Mouse (Mus musculus): ENCODE results near the gene Cpt1a. TPM values are rescaled to one million over a fixed set of nuclear protein-coding genes. Genes with fewer than 3 reads are reported as not detected.
A peak's percentile ranks its signal among the peaks of the same experiment; 100 is the strongest.

Gene Cpt1a
- polyA plus RNA-seq, 1 experiment from 2014 or later, result 30.8 TPM

DNA sequence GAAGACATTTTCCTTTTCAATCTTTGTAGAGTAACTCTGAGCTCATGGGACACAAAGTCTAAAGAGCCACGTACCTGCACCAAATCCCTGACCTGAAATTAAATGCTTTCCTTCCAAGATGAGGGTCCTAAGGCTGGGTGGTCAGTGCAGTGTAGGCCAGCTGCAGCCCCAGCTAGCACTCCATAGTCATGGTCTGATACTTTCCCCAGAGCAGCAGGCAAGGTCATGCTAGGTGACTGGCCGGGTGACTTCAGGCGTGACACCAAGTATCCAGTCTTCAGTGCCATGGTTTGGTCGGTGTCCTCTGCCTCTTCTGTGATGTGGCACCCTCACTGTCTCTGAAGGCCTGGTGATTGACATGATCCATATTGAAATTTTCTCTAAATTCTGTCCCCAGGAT, 77.9 kb downstream of the Cpt1a start:
- WGBS, result 88% methylated on average over 4 of the region's 4 CpGs
- no peak overlapping the region for H3K27ac ChIP-seq (ENCODE audit: low read length)
- no peaks in the 10 kb centered on the region for H3K36me3 ChIP-seq (ENCODE audit: control insufficient read depth, insufficient read depth, low read length)

DNA sequence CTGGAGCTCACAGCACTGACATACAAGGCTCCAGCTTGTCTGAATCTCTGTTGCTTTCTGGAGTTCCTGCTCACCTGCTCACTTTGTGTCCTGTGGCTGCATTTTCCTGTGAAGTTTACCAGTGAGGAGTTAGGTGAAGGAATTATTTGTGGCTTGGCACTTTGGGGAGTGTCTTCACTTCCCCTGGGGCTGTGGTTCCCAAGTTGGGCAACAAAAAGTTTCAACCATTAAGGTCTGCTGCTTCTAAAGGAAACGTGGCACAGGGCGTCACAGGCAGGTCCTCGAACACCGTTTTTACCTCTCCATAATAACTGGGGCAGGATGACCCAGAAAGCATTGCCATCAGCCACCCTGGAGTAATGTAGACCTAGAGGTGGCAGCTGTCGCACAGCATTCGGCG, 79.4 kb downstream of the Cpt1a start:
- H3K4me1 ChIP-seq (ENCODE audit: control insufficient read depth, insufficient read depth, low read length), result no peaks in the 10 kb centered on the region
- H3K4me2 ChIP-seq (ENCODE audit: low read depth, low read length), result no peak overlapping the region
- 85% methylated on average over 7 of the region's 7 CpGs for WGBS
- H3K27me3 ChIP-seq (ENCODE audit: control insufficient read depth, insufficient read depth, low read length), result no peaks in the 10 kb centered on the region
- H3K27ac ChIP-seq (ENCODE audit: low read length), result no peak overlapping the region
- 0 out of 2 replicates have a peak, but pooled peaks cover 6% of the 10 kb centered on the region for H3K9me3 ChIP-seq (replicated peaks; ENCODE audit: control insufficient read depth, low read length)
- no peaks in the 10 kb centered on the region for H3K36me3 ChIP-seq (ENCODE audit: control insufficient read depth, insufficient read depth, low read length)
- H3K4me3 ChIP-seq (replicated peaks; ENCODE audit: low read length), result no peak overlapping the region
- no peak overlapping the region for H3K9ac ChIP-seq (ENCODE audit: low read length)
- no peak for ATAC-seq (ENCODE audit: insufficient read depth, low FRiP score)

More for the DNA sequence above, 77.9 kb downstream of the Cpt1a start:
- no peak for ATAC-seq (ENCODE audit: insufficient read depth, low FRiP score)
- Histone ChIP-seq H3K9ac (ENCODE audit: low read length) (no peak overlapping the region), H3K4me1 (ENCODE audit: control insufficient read depth, insufficient read depth, low read length) (no peaks in the 10 kb centered on the region), H3K9me3 (replicated peaks; ENCODE audit: control insufficient read depth, low read length) (0 out of 2 replicates have a peak, but pooled peaks cover 6% of the 10 kb centered on the region), H3K4me3 (replicated peaks; ENCODE audit: low read length) (no peak overlapping the region), H3K27me3 (ENCODE audit: control insufficient read depth, insufficient read depth, low read length) (no peaks in the 10 kb centered on the region), H3K4me2 (ENCODE audit: low read depth, low read length) (no peak overlapping the region)

GRCm38 (mm10) chr19:3401943-3402342, 79.8 kb downstream of the Cpt1a start:
- WGBS, result 51% methylated on average over 7 of the region's 7 CpGs
- Histone ChIP-seq H3K9ac (ENCODE audit: low read length) (no peak overlapping the region), H3K27ac (ENCODE audit: low read length) (no peak overlapping the region), H3K9me3 (replicated peaks; ENCODE audit: control insufficient read depth, low read length) (0 out of 2 replicates have a peak, but pooled peaks cover 6% of the 10 kb centered on the region), H3K4me1 (ENCODE audit: control insufficient read depth, insufficient read depth, low read length) (no peaks in the 10 kb centered on the region), H3K4me2 (ENCODE audit: low read depth, low read length) (no peak overlapping the region), H3K36me3 (ENCODE audit: control insufficient read depth, insufficient read depth, low read length) (no peaks in the 10 kb centered on the region), H3K27me3 (ENCODE audit: control insufficient read depth, insufficient read depth, low read length) (no peaks in the 10 kb centered on the region), H3K4me3 (replicated peaks; ENCODE audit: low read length) (no peak overlapping the region)
- no peak for ATAC-seq (ENCODE audit: insufficient read depth, low FRiP score)

- H3K4me3 ChIP-seq (replicated peaks; ENCODE audit: low read length), result no peak overlapping the region
- no peak for ATAC-seq (ENCODE audit: insufficient read depth, low FRiP score)
- no peaks in the 10 kb centered on the region for H3K27me3 ChIP-seq (ENCODE audit: control insufficient read depth, insufficient read depth, low read length)
- H3K4me1 ChIP-seq (ENCODE audit: control insufficient read depth, insufficient read depth, low read length), result no peaks in the 10 kb centered on the region
- H3K4me2 ChIP-seq (ENCODE audit: low read depth, low read length), result no peak overlapping the region
- WGBS, result 79% methylated on average over 6 of the region's 6 CpGs
- no peaks in the 10 kb centered on the region for H3K36me3 ChIP-seq (ENCODE audit: control insufficient read depth, insufficient read depth, low read length)
- 0 out of 2 replicates have a peak, but pooled peaks cover 6% of the 10 kb centered on the region for H3K9me3 ChIP-seq (replicated peaks; ENCODE audit: control insufficient read depth, low read length)
- no peak overlapping the region for H3K27ac ChIP-seq (ENCODE audit: low read length)
- no peak overlapping the region for H3K9ac ChIP-seq (ENCODE audit: low read length)
Observed at GRCm38 (mm10) chr19:3402390-3402789, 80.3 kb downstream of the Cpt1a start.

GRCm38 (mm10) chr19:3404030-3404429, 81.9 kb downstream of the Cpt1a start:
- Histone ChIP-seq H3K9ac (ENCODE audit: low read length) (no peak overlapping the region), H3K27ac (ENCODE audit: low read length) (no peak overlapping the region), H3K27me3 (ENCODE audit: control insufficient read depth, insufficient read depth, low read length) (no peaks in the 10 kb centered on the region), H3K4me2 (ENCODE audit: low read depth, low read length) (no peak overlapping the region), H3K4me1 (ENCODE audit: control insufficient read depth, insufficient read depth, low read length) (no peaks in the 10 kb centered on the region), H3K9me3 (replicated peaks; ENCODE audit: control insufficient read depth, low read length) (0 out of 2 replicates have a peak, but pooled peaks cover 6% of the 10 kb centered on the region), H3K4me3 (replicated peaks; ENCODE audit: low read length) (no peak overlapping the region), H3K36me3 (ENCODE audit: control insufficient read depth, insufficient read depth, low read length) (no peaks in the 10 kb centered on the region)
- WGBS, result 84% methylated on average over 7 of the region's 7 CpGs
- no peak for ATAC-seq (ENCODE audit: insufficient read depth, low FRiP score)

GRCm38 (mm10) chr19:3405531-3406281, 83.6 kb downstream of the Cpt1a start:
- no peak for ATAC-seq (ENCODE audit: insufficient read depth, low FRiP score)
- H3K4me1 ChIP-seq (ENCODE audit: control insufficient read depth, insufficient read depth, low read length), result no peaks in the 10 kb centered on the region
- H3K4me2 ChIP-seq (ENCODE audit: low read depth, low read length), result no peak overlapping the region
- H3K27ac ChIP-seq (ENCODE audit: low read length), result no peak overlapping the region
- no peak overlapping the region for H3K4me3 ChIP-seq (replicated peaks; ENCODE audit: low read length)
- H3K9me3 ChIP-seq (replicated peaks; ENCODE audit: control insufficient read depth, low read length), result 0 out of 2 replicates have a peak, but pooled peaks cover 6% of the 10 kb centered on the region
- no peaks in the 10 kb centered on the region for H3K27me3 ChIP-seq (ENCODE audit: control insufficient read depth, insufficient read depth, low read length)
- no peaks in the 10 kb centered on the region for H3K36me3 ChIP-seq (ENCODE audit: control insufficient read depth, insufficient read depth, low read length)
- no peak overlapping the region for H3K9ac ChIP-seq (ENCODE audit: low read length)
- WGBS, result 58% methylated on average over 1 of the region's 1 CpGs

GRCm38 (mm10) chr19:3414268-3414733, 92.2 kb downstream of the Cpt1a start, which contains the start of gene Gal:
Gal (minus strand) TSS chr19:3414544.
- Histone ChIP-seq H3K27me3 (ENCODE audit: control insufficient read depth, insufficient read depth, low read length) (peaks cover 19% of the 10 kb centered on the region), H3K27ac (ENCODE audit: low read length) (no peak within 1 kb of the TSS), H3K36me3 (ENCODE audit: control insufficient read depth, insufficient read depth, low read length) (no peaks in the 10 kb centered on the region), H3K4me3 (replicated peaks; ENCODE audit: low read length) (peak within 1 kb of the TSS; percentile 37), H3K4me2 (ENCODE audit: low read depth, low read length) (peak within 1 kb of the TSS; percentile 62), H3K9ac (ENCODE audit: low read length) (peak within 1 kb of the TSS; percentile 36), H3K9me3 (replicated peaks; ENCODE audit: control insufficient read depth, low read length) (no peaks in the 10 kb centered on the region), H3K4me1 (ENCODE audit: control insufficient read depth, insufficient read depth, low read length) (peaks cover 7% of the 10 kb centered on the region; the same call in 1 of the 2 replicates)
- WGBS, result 4% methylated on average over 37 of the region's 37 CpGs
- 0 out of 2 replicates have a peak, but pooled peaks have one; percentile 9 for ATAC-seq (ENCODE audit: insufficient read depth, low FRiP score)

GRCm38 (mm10) chr19:3419251-3419650, 97.1 kb downstream of the Cpt1a start:
- peak; percentile 38; the same call in 1 of the 2 replicates for ATAC-seq (ENCODE audit: insufficient read depth, low FRiP score)

DNA sequence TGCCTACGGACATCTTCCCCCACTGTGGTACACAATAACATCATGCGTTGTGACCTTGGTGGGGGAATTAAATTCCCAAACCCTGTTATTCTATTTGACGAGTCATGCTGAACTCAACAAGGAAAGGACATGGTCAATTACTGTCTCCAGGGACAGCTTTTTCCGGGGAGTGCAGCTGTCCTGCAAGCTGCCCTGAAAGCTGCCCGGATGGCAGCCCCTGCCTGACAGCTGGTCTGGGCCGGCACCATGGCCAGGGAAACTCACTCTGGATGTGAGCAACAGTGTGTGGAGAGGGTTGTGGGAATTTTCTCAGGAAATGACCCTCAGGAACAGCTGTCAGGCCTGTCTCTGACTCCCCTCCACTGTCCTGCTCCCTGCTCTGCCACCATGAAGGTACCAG, 100.4 kb downstream of the Cpt1a start:
- Histone ChIP-seq H3K9me3 (replicated peaks; ENCODE audit: control insufficient read depth, low read length) (no peaks in the 10 kb centered on the region), H3K4me3 (replicated peaks; ENCODE audit: low read length) (no peak overlapping the region), H3K4me1 (ENCODE audit: control insufficient read depth, insufficient read depth, low read length) (no peaks in the 10 kb centered on the region), H3K27me3 (ENCODE audit: control insufficient read depth, insufficient read depth, low read length) (no peaks in the 10 kb centered on the region), H3K9ac (ENCODE audit: low read length) (no peak overlapping the region), H3K36me3 (ENCODE audit: control insufficient read depth, insufficient read depth, low read length) (no peaks in the 10 kb centered on the region), H3K4me2 (ENCODE audit: low read depth, low read length) (no peak overlapping the region), H3K27ac (ENCODE audit: low read length) (no peak overlapping the region)
- no peak for ATAC-seq (ENCODE audit: insufficient read depth, low FRiP score)
- 70% methylated on average over 6 of the region's 6 CpGs for WGBS

More at GRCm38 (mm10) chr19:3419251-3419650, 97.1 kb downstream of the Cpt1a start:
- Histone ChIP-seq H3K4me3 (replicated peaks; ENCODE audit: low read length) (no peak overlapping the region), H3K27ac (ENCODE audit: low read length) (no peak overlapping the region), H3K9me3 (replicated peaks; ENCODE audit: control insufficient read depth, low read length) (no peaks in the 10 kb centered on the region), H3K36me3 (ENCODE audit: control insufficient read depth, insufficient read depth, low read length) (no peaks in the 10 kb centered on the region), H3K4me2 (ENCODE audit: low read depth, low read length) (no peak overlapping the region), H3K27me3 (ENCODE audit: control insufficient read depth, insufficient read depth, low read length) (peaks cover 3% of the 10 kb centered on the region), H3K9ac (ENCODE audit: low read length) (no peak overlapping the region), H3K4me1 (ENCODE audit: control insufficient read depth, insufficient read depth, low read length) (peaks cover 4% of the 10 kb centered on the region; the same call in 1 of the 2 replicates)
- WGBS, result 38% methylated on average over 5 of the region's 5 CpGs

Measured in stomach, embryonic 16.5 days (tissue).